ENCODE assay signal across 8 mouse cellular contexts in genomic region chr1:74036560-74037390, GRCm38 (mm10).
DNase-seq lines count a peak whose midpoint lies in the region; ATAC-seq and TF ChIP-seq lines count a peak whose summit lies in the region.

No protein-coding gene starts in this region.

- no peaks in the 10 kb centered on the region for H3K4me1 ChIP-seq in ES-Bruce4 (ENCODE audit: control insufficient read depth, insufficient read depth, low read length)
- no peaks in the 10 kb centered on the region for H3K4me1 ChIP-seq in cortical plate, adult 2 months (ENCODE audit: control insufficient read depth, insufficient read depth, low read length)
- H3K4me1 ChIP-seq in heart, embryonic 11.5 days (ENCODE audit: control insufficient read depth, insufficient read depth, low read length), result peaks cover 79% of the 10 kb centered on the region
- peaks cover 66% of the 10 kb centered on the region for H3K4me1 ChIP-seq in kidney, embryonic 14.5 days (ENCODE audit: control insufficient read depth, insufficient read depth, low read length)

- under 1% methylated on average over 40 of the region's 40 CpGs for WGBS in heart, embryonic 11.5 days (ENCODE audit: insufficient replicate concordance)
- 2% methylated on average over 40 of the region's 40 CpGs for WGBS in kidney, embryonic 14.5 days

- no peaks in the 10 kb centered on the region for H3K9me3 ChIP-seq in ES-Bruce4 (replicated peaks; ENCODE audit: control insufficient read depth, insufficient read depth, low read length, poor library complexity, severe bottlenecking)
- H3K9me3 ChIP-seq in heart, embryonic 11.5 days (replicated peaks; ENCODE audit: control insufficient read depth, low read length), result no peaks in the 10 kb centered on the region
- H3K9me3 ChIP-seq in kidney, embryonic 14.5 days (ENCODE audit: control insufficient read depth, low read length), result no peaks in the 10 kb centered on the region

- no peaks in the 10 kb centered on the region for H3K36me3 ChIP-seq in ES-Bruce4 (ENCODE audit: control insufficient read depth, insufficient read depth, low read length, poor library complexity, severe bottlenecking)
- H3K36me3 ChIP-seq in heart, embryonic 11.5 days (ENCODE audit: control insufficient read depth, insufficient read depth, low read length), result no peaks in the 10 kb centered on the region
- H3K36me3 ChIP-seq in kidney, embryonic 14.5 days (ENCODE audit: control insufficient read depth, insufficient read depth, low read length), result no peaks in the 10 kb centered on the region

- TF ChIP-seq POLR2A in ES-Bruce4 (IDR thresholded peaks at IDR 0.05; ENCODE audit: insufficient read depth, low read length), result no peak
- no peak for TF ChIP-seq POLR2A in cortical plate, adult 2 months (IDR thresholded peaks at IDR 0.05; ENCODE audit: extremely low read depth, insufficient read depth, low read length)

- DNase-seq in lung, postnatal 10 days, result peak; percentile 81
- DNase-seq in retina, embryonic 14.5 days (ENCODE audit: low spot score), result peak; percentile 43
- no peak for DNase-seq in adipocyte (ENCODE audit: low spot score)

- no peak overlapping the region for H3K9ac ChIP-seq in ES-Bruce4 (ENCODE audit: low read depth, poor library complexity, severe bottlenecking)
- H3K9ac ChIP-seq in heart, embryonic 11.5 days (ENCODE audit: low read depth, low read length), result peak overlapping the region; percentile 66
- H3K9ac ChIP-seq in kidney, embryonic 14.5 days (ENCODE audit: low read depth, low read length), result peak overlapping the region; percentile 68

- H3K4me3 ChIP-seq in ES-Bruce4 (ENCODE audit: low read depth, low read length), result peak overlapping the region; percentile 58
- peak overlapping the region; percentile 53 for H3K4me3 ChIP-seq in cortical plate, adult 2 months (ENCODE audit: insufficient read depth, low read length)
- peak overlapping the region; percentile 54 for H3K4me3 ChIP-seq in heart, embryonic 11.5 days (ENCODE audit: low read depth, low read length)
- peak overlapping the region; percentile 64 for H3K4me3 ChIP-seq in kidney, embryonic 14.5 days (ENCODE audit: low read length)

- no peak overlapping the region for H3K27ac ChIP-seq in ES-Bruce4 (ENCODE audit: insufficient read depth, low read length)
- peak overlapping the region; percentile 82 for H3K27ac ChIP-seq in cortical plate, adult 2 months (ENCODE audit: insufficient read depth, low read length)
- peak overlapping the region; percentile 31 for H3K27ac ChIP-seq in heart, embryonic 11.5 days (ENCODE audit: low read depth, low read length)
- H3K27ac ChIP-seq in kidney, embryonic 14.5 days (ENCODE audit: low read depth, low read length), result peak overlapping the region; percentile 83

- H3K4me2 ChIP-seq in heart, embryonic 11.5 days, result peak overlapping the region; percentile 80
- H3K4me2 ChIP-seq in kidney, embryonic 14.5 days (replicated peaks; ENCODE audit: low read depth, low read length), result peak overlapping the region; percentile 73

- no peak for TF ChIP-seq EP300 in ES-Bruce4 (IDR thresholded peaks at IDR 0.05; ENCODE audit: insufficient read depth, low read depth, low read length)

- TF ChIP-seq CTCF in ES-Bruce4 (IDR thresholded peaks at IDR 0.05; ENCODE audit: low read depth, low read length), result no peak
- no peak for TF ChIP-seq CTCF in cortical plate, adult 2 months (IDR thresholded peaks at IDR 0.05; ENCODE audit: extremely low read depth, insufficient read depth, low read length)

- no peaks in the 10 kb centered on the region for H3K27me3 ChIP-seq in ES-Bruce4 (ENCODE audit: control insufficient read depth, insufficient read depth, low read length, poor library complexity, severe bottlenecking)
- H3K27me3 ChIP-seq in heart, embryonic 11.5 days (ENCODE audit: control insufficient read depth, insufficient read depth, low read length), result no peaks in the 10 kb centered on the region
- H3K27me3 ChIP-seq in kidney, embryonic 14.5 days (ENCODE audit: control insufficient read depth, insufficient read depth, low read length), result no peaks in the 10 kb centered on the region

- peak; percentile 50 for ATAC-seq in heart, embryonic 11.5 days (replicated peaks; ENCODE audit: insufficient number of reproducible peaks, low FRiP score, low TSS enrichment)
- ATAC-seq in kidney, embryonic 14.5 days (ENCODE audit: low FRiP score, low TSS enrichment), result peak; percentile 79
- no peak for ATAC-seq in inflammation-experienced regulatory T-cells, adult 6 months
